Mouse (Mus musculus): ENCODE data around the gene Tenm2. TPM values are rescaled to one million over a fixed set of nuclear protein-coding genes. Genes with fewer than 3 reads are reported as not detected.

Tenm2 gene
- total RNA-seq, 2 experiments from 2014 or later, result 0.62 to 0.76 TPM

DNA sequence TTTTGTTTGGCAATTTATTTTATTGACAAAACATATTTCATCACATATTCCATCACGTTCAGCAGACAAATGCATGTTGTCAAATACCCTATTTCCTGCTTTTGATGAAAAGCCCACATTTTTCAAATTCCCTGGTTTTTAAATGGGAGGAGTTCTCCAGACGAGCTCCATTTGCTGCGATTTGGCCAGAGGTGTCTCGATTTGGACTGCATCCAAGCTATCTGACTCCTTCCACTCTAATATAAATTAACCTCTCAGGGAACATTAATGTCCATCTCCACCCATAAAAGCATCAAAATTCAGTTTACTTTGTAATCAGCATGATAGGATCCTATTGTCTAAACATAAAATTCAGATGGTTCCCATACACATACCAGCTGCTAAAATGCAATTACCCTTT, 120.6 kb downstream of the Tenm2 start:
- no peak for DNase-seq
- intact Hi-C loops (cut with DNase I; ENCODE audit: low total_unique reads), result no loop called here

DNA sequence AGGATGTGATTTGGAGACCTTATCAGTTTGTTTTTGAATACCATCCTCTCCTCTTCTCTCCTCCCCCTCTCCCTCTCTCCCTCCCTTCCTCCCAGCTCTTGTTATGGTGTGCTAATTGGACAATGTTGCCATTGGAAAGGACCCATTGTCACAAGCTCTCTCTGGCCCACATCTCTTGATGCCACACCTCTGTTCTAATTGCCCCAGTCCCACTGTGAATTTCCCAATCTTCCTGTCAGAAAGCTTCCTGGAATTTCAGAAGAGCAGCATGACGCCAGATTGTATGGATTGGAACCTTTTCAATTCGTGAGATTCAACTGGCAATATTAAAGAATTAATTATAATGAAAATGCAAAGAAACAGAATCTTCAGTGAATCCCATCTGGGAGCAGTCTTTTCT, 128.7 kb downstream of the Tenm2 start:
- DNase-seq, result no peak
- intact Hi-C loops (cut with DNase I; ENCODE audit: low total_unique reads), result no loop called here

DNA sequence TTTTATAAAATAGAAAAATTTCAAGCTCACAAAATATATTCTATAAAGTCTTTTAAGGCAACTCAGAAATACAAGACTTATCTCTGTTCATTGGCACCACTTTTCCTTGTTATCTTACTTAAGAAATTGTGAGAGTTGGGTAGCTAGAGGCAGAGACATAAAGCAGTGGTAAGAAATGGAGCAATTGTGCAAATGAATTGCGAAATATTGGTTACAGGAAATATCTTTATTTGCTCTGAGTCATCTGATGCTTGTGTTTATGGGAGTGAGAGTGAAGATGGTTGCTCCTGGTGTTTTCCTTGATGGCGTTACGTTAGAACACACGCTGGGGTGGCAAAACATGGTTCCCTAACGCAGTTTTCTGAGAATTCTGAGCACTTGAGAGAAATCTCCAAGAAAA, 156.4 kb downstream of the Tenm2 start:
- intact Hi-C loops (cut with DNase I; ENCODE audit: low total_unique reads), result no loop called here
- DNase-seq, result no peak

DNA sequence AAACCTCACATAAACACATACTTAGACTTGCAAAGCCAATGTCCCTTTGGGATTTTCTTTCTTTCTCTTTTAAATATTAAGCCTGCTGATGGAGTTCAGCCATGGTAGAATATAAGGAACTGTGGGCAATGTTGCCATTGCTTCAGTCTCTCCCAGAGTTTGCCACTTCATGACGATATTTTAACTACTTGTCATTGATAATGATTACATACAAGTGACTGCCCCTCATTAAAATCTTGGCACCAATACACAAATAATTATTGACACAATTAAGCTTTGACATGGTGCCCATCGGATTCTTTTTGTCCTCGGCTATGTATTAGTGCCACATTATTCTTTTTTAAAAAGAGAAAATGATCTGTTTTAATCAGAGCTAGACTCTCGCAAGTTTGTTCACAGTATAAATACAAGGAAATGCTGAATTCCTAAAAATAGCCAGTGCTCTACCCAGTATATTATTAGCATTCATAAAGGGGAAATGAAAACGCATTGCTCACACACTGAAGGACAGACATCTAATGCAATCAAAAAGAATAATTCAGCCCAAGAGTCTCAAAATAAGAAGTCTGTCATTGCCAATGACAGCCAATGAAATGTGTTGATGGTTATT, 158.7 kb downstream of the Tenm2 start:
- intact Hi-C loops (cut with DNase I; ENCODE audit: low total_unique reads), result no loop called here
- no peak for DNase-seq

DNA sequence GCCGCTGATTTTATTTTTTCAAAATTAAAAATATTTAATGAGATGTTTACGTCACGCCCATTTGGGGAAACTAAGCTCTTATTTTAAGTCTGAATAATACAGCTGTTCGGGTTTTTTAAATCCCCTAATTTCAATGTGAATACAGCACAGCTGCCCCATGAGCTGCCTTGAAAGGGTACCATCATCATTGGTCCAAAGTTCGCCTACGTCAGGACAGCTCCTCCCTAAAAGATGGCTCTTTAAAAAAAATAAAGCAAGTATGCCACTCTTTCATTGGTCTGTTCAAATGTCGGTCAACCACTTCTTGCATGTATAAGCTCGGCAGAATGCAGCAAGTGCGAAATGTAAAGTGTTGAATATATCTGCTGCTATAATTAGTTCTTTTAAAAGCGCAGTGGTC, 160.4 kb downstream of the Tenm2 start:
- intact Hi-C loops (cut with DNase I; ENCODE audit: low total_unique reads), result no loop called here
- no peak for DNase-seq

DNA sequence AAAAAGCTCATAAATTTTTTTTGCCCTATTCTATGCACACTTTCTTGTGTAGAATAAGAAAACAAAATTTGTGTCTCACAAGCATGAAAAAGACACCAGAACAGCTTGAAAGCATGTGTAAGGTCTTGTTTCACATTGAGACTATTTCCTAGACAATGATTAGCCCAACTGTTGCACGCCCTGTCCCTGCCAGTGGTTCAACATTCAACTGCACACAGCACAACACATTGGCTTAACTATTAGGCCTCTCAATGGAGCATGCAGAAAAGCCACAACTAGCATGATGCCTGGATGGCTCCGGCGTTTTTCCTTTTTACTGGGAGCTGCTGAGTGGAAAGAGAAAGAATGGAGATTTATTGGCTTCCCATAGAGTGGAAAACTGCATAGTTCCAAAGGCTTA, 170.3 kb downstream of the Tenm2 start:
- intact Hi-C loops (cut with DNase I; ENCODE audit: low total_unique reads), result no loop called here
- no peak for DNase-seq

DNA sequence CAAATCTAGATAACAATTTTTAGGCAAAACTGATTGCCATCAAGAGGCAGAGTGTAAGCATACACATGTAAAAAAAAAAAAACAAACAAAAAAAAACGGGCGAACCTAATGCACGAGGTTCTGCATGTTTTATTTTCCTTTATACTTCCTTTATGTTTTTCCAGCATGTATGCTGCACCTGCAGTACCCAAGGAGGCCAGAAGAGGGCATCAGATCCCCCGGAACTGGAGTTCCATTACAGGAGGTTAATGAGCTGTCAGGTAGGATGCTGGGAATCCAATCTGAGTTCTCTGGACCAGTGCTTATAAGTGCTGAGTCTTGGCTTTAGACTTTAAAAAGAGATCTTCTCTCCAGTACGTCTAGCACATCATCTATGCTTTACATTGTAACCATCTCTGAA, 189.1 kb downstream of the Tenm2 start:
- no peak for DNase-seq

DNA sequence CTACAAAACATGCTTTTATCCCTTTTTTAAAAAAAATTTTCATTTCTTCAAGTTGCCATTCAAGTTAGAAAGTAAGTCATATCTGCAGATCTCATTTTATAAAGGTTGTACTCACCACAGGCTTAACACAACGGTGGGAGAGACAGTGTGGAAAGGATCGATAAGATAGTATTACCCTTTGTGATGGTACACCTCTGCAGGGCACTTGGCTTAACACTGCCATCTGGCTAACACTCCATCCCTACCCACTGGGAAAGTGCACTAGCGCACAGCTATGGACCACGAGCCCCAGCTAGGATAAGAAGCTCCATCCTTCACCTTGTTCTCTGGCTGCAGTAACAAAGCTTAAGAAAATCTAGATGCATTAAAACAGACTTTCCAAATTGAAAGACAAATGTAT, 194.5 kb downstream of the Tenm2 start:
- intact Hi-C loops (cut with DNase I; ENCODE audit: low total_unique reads), result no loop called here
- no peak for DNase-seq

More for the DNA sequence above, 189.1 kb downstream of the Tenm2 start:
- intact Hi-C loops (cut with DNase I; ENCODE audit: low total_unique reads), result no loop called here

DNA sequence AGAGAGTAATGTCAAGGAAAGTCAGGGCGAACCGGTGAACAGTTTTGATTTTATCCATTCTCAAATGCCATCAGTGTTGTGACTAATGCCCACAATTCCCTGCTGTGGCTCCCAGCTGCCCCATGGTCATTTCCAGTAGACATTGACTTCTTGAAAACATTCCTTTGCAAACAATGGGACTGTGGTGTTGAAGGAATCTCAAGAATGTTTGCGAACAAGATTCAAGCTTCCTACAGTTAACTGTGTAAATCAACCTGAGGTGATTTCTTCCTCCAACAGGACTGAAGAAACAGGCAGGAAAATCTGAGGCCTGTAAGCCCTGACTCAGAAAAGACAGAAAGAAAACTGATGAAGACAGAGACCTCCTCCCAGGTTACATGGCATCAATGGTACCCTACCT, 196.5 kb downstream of the Tenm2 start:
- DNase-seq, result no peak
- intact Hi-C loops (cut with DNase I; ENCODE audit: low total_unique reads), result no loop called here

DNA sequence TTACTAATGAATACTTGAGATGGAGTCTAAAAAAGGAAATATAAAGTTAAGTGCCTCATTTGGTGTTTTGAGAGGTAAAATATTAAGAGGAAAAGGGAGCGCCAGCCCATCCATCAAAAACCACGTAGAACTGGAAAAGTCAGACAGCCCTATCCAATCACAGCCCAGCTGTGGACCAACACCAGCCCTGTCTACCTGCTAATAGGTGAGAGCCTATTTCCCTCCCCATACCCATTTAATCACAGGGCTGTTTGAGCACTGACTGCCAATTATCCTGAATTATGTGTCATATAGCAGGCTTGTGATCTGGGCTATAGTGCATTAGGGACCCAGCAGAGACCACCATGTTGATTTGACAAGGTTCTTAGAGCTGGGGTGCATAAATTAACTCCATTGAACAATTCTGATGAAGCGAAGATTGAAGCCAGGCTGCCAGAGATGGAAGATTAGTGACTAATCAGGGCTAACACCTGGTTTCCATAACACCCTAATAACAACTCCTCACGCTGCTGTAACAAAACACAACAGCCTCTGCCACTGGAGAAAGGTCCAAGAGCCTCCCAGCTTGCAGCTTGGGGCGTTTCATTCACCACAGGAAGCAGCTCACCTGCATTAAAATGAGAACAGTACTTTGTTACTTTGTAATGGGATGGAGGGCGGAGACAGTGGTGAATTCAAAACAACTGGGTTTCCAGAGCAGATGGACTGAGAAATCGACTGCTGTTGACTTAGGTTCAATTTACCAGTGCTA, 204.3 kb downstream of the Tenm2 start:
- DNase-seq, result no peak
- intact Hi-C loops (cut with DNase I; ENCODE audit: low total_unique reads), result no loop called here

DNA sequence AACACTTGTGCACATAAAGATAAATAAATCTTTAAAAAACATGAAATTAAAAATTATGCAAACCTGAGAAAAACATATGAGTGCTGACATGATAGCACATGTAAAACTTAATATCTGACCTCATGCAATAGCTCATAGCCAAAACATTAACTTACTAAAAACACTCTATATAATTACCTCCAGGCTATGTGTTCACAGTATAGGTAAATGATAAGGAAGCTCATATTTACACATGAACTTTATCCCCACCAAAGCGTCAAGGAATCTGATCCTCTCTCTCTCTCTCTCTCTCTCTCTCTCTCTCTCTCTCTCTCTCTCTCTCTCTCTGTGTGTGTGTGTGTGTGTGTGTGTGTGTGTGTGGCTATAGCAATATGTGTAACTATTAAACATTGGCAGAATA, 223.9 kb downstream of the Tenm2 start:
- intact Hi-C loops (cut with DNase I; ENCODE audit: low total_unique reads), result no loop called here
- DNase-seq, result no peak

DNA sequence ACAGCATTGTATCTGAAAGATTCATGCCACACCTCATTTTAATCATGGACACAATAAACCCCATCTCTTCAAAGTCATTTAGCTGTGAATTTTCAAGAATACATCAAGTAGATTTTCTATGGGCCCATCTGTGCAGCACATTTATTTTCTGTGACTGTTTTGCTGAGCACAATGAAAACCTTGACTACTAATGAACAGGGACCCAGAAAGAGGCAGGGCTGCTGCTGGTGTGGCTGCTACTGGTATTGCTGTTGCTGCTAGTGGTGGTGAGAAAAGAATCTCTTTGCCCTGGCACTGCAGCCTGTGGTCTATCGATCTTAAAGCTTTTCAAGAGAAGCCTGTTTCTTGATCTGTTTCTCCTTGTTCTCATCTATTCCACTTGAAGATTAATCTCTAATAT, 226.5 kb downstream of the Tenm2 start:
- intact Hi-C loops (cut with DNase I; ENCODE audit: low total_unique reads), result no loop called here
- DNase-seq, result no peak

DNA sequence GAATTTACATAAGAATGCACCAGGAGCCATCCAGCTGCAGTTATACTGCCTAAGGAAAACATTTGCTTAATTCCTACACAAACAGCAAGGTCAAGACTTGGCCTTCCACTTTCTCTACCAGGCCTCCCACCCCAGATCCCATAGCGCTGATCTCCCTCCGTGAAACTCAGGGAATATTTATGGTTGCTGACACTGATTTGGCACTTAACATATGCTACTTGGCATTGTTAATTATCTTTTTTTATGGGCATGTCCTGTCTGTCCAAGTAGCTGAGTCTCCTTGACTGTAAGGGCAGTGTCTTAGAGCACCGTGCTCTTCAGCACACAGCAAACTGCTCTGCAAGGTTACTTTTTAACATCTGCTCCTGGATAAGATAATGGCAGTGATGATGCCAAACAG, 238.1 kb downstream of the Tenm2 start:
- intact Hi-C loops (cut with DNase I; ENCODE audit: low total_unique reads), result no loop called here
- DNase-seq, result no peak

DNA sequence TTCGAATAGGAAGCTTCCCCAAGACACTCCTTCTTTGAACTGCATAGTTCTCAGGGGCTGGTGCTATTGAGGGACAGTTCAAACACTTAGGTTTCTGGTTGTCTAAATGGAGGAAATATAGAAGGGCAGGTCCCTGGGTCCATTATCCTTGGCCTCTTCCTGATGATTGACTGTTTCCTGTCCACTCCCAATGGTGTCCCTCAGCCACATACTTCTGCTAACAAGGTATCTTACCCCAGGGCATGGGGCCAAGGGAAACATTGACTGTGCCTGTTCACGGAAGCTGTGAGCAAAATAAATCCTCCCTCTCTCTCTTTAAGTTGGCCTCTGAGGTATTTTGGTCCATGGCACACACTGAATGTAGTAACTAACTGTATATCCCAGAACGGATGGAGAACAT, 244.9 kb downstream of the Tenm2 start:
- no peak for DNase-seq
- intact Hi-C loops (cut with DNase I; ENCODE audit: low total_unique reads), result no loop called here

DNA sequence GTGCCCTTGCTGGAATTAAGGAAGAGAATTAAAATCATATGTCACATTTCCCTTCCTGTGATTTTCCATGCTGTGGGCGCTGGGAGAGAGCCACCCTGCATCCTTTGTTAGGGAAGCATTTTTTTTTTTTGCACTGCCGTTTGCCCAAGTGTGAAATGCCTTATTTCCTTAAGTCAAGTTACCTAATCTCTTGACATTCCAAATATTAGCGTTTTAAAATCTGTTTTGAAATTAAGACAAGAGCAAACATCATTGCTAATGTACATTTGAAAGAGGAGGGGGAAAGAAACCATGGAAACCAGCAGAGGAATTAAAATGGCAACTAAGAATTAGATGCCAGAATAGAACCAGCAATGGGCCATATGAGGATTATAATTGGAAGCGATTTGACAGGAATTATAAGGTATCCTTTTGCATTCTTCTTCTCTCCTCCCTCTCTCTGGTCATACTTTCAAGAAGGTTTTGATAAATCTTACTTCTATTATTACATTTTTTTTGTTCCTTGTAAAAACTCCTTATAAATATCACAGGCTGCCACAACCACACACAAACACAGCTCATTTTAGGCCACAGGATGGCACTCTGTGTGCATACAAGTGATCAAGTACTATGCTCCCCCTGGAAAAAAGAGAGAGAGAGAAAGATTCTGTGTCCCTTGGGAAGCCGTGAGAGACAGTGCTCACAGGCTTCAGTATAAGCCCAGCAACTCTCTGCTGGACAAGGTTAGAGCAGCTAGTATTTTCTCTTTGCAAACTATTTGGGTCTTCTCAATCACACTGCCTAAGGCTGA, 246.8 kb downstream of the Tenm2 start:
- intact Hi-C loops (cut with DNase I; ENCODE audit: low total_unique reads), result no loop called here
- DNase-seq, result no peak

DNA sequence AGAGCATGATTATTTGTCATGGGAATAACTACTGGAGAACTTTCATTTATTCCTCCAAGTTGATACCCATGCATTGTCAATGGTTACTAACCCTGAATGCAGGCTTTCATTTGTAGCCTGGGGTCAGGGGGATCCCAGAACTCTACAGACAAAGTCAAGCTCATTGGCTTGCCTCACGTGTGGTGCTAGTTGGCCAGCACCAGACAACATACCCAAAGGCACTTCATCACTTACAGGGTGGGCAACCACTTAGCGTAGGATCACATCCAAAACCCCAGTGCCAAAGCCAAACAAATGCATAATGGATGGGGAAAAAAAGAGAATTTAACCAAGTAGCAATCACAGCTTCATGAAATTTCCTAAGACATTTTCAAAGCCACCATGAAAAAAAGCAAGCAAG, 261.6 kb downstream of the Tenm2 start:
- no peak for DNase-seq
- intact Hi-C loops (cut with DNase I; ENCODE audit: low total_unique reads), result no loop called here

DNA sequence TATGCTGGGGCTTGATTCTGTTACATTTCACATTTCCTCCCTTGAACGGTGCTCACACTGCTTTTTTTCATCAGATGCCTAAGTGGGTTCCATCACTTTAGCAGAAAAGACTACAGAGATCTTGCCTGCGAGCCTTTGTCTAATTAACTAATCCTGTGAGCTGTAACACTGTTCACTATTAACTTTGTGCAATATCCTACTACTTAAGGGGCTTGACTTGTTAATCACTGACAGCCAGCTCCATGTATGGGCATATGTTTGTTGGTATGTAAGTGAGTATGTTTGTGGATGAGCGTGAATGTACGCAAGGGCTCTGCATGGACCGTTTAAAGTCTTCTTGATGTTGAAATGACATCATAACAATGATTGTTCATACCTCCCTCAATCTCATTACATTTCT, 277.7 kb downstream of the Tenm2 start:
- intact Hi-C loops (cut with DNase I; ENCODE audit: low total_unique reads), result no loop called here
- no peak for DNase-seq

DNA sequence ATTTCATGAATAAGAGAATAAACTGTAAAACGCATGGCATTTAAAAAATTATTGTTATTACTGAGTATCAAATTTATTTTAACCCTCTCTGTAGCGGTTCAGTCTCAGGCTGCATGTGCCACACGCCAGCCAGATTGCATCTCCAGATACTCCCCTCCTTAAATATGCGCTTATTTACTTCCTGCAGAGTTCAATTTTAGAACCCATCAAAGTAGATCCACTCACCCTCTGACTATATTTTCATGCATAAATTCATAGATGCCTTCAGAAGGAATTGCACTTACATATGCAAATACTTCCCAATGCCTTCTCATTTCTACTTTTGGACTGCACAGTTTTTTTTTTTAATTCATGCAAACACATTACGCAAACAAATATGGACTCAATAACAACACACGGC, 294.3 kb downstream of the Tenm2 start:
- DNase-seq, result no peak
- intact Hi-C loops (cut with DNase I; ENCODE audit: low total_unique reads), result no loop called here

DNA sequence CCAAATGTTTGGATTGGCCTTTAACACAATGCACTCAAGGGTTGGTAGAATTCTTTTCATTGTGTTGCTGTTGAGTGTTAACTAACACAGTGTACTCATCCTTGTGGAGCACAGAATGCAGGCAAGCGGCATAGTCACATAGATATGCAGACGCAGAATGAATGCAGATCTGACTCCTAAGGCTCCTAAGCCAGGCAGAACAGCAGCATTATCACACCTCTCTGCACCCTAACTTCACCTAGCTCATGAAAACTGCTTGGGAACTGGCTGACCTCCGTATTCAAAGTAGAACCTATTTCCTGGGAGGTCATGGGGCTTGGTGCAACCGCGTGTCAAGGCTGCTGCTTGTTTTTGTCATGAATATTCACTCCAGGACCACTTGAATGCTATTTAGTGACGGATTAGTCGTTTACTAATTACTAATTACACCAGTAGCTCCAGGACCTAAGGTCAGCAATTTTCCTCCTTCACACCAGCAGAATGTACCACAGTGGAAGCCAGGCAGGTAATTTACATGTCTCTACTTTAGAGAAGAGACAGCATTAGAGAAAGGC, 295.1 kb downstream of the Tenm2 start:
- no peak for DNase-seq
- intact Hi-C loops (cut with DNase I; ENCODE audit: low total_unique reads), result no loop called here

DNA sequence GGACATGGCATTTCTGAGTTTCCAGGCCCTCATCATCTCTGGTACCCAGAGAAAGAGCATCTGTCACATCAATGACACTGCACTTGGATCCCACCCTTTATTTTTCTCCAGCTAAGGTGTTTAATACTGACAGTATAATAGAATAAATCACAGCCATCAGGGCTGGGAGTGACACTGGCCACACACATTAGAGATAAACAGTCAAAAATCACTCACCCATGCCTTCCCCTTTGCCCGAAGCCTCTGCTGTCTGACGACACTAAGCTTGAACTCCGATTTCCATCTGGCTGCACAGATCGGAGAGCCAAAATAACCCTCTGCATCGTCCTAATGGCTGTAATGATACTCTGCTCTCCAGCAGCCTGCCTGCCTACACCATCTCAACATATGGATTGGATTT, 305.9 kb downstream of the Tenm2 start:
- intact Hi-C loops (cut with DNase I; ENCODE audit: low total_unique reads), result no loop called here

More for the DNA sequence above, 305.9 kb downstream of the Tenm2 start:
- DNase-seq, result no peak

Data from gastrocnemius, postnatal 14 days (tissue).